Mouse (Mus musculus) heart, embryonic 10.5 days (tissue): ENCODE measurements around the gene Gm10160. TPM values are rescaled to one million over a fixed set of nuclear protein-coding genes. Genes with fewer than 3 reads are reported as not detected.
"Not testable (repeated sequence)": the region's sequence is repeated elsewhere in the genome, so short reads cannot be mapped to it uniquely, and the experiment has no call there.

Experiments used
- DNase-seq: peaks from one replicate; pipeline ENCODE4 v3.0.0-alpha.2; 2017; ENCODE audit warnings: low spot score
- H3K27ac ChIP-seq: fragments of 300-500 bp; sonication (generic); 2 replicates; pipeline ENCODE4 v1.5.1; 2016; ENCODE audit warnings: mild to moderate bottlenecking
- H3K27me3 ChIP-seq: fragments of 300-500 bp; sonication (generic); 2 replicates; pipeline ENCODE4 v1.6.1; 2016; ENCODE audit warnings: mild to moderate bottlenecking; ENCODE audit not compliant: poor library complexity, insufficient read depth, severe bottlenecking
- H3K36me3 ChIP-seq: fragments of 300-500 bp; sonication (generic); 2 replicates; pipeline ENCODE4 v1.6.1; 2016; ENCODE audit warnings: mild to moderate bottlenecking, moderate library complexity
- H3K4me1 ChIP-seq: fragments of 300-500 bp; sonication (generic); 2 replicates; pipeline ENCODE4 v1.6.1; 2016; ENCODE audit warnings: mild to moderate bottlenecking
- H3K4me3 ChIP-seq: fragments of 300-500 bp; sonication (generic); 2 replicates; pipeline ENCODE4 v1.5.1; 2016; ENCODE audit warnings: mild to moderate bottlenecking, moderate library complexity
- H3K9me3 ChIP-seq: fragments of 300-500 bp; sonication (generic); 2 replicates; pipeline ENCODE4 v1.6.1; 2016; ENCODE audit warnings: mild to moderate bottlenecking, moderate library complexity
- WGBS: fragments of 180-500 bp; shearing (Covaris S2); methylation state at CpG from one replicate; pipeline ENCODE4 v1.1.7; 2016; 5-methylcytosine and 5-hydroxymethylcytosine counted together
- polyA plus RNA-seq: library from polyadenylated mRNA; unstranded; fragments of >200 nt; fragmentation: Nextera tagmentation; extraction: Ambion mirVana; gene quantifications from 2 replicates; pipeline ENCODE4 v1.2.1, GENCODE M21; 2016

Gene Gm10160
- polyA plus RNA-seq, 1 experiment from 2014 or later = not detected

- H3K9me3 ChIP-seq = no peaks in the 10 kb centered on the region
Measured at GRCm38 (mm10) chr7:81839746-81840145, 15.8 kb downstream of the Gm10160 start.

GRCm38 (mm10) chr7:81837771-81838170 lies 17.8 kb downstream of the Gm10160 start:
- not testable (repeated sequence) for H3K36me3 ChIP-seq, H3K27me3 ChIP-seq, DNase-seq, H3K9me3 ChIP-seq, H3K27ac ChIP-seq, H3K4me3 ChIP-seq
- peaks cover 12% of the 10 kb centered on the region; the same call in 1 of the 2 replicates for H3K4me1 ChIP-seq
- 84% methylated on average over 5 of the region's 5 CpGs for WGBS

More at GRCm38 (mm10) chr7:81839746-81840145, 15.8 kb downstream of the Gm10160 start:
- 64% methylated on average over 6 of the region's 6 CpGs for WGBS
- Histone ChIP-seq H3K36me3 (no peaks in the 10 kb centered on the region), H3K4me1 (peaks cover 12% of the 10 kb centered on the region; the same call in 1 of the 2 replicates), H3K4me3 (no peak overlapping the region), H3K27me3 (no peaks in the 10 kb centered on the region), H3K27ac (no peak overlapping the region)
- DNase-seq = no peak

- WGBS = 88% methylated on average over 5 of the region's 5 CpGs
- Histone ChIP-seq H3K36me3 (no peaks in the 10 kb centered on the region), H3K27me3 (no peaks in the 10 kb centered on the region), H3K27ac (no peak overlapping the region), H3K9me3 (no peaks in the 10 kb centered on the region), H3K4me3 (no peak overlapping the region), H3K4me1 (peaks cover 2% of the 10 kb centered on the region; the same call in 1 of the 2 replicates)
- DNase-seq = no peak
Measured at GRCm38 (mm10) chr7:81835430-81835829, 20.2 kb downstream of the Gm10160 start.

GRCm38 (mm10) chr7:81834847-81835246 lies 20.7 kb downstream of the Gm10160 start:
- no peaks in the 10 kb centered on the region for H3K9me3 ChIP-seq
- H3K27ac ChIP-seq = no peak overlapping the region
- no peak overlapping the region for H3K4me3 ChIP-seq
- DNase-seq = no peak
- H3K36me3 ChIP-seq = no peaks in the 10 kb centered on the region
- no peaks in the 10 kb centered on the region for H3K27me3 ChIP-seq
- H3K4me1 ChIP-seq = peaks cover 4% of the 10 kb centered on the region

GRCm38 (mm10) chr7:81829379-81829894 lies 26.2 kb downstream of the Gm10160 start, which contains the start of gene Btbd1:
Gene Btbd1 (minus strand): TSS chr7:81829431.
- peak within 1 kb of the TSS; percentile 98 for H3K27ac ChIP-seq
- no peaks in the 10 kb centered on the region for H3K27me3 ChIP-seq
- H3K4me1 ChIP-seq = peaks cover 41% of the 10 kb centered on the region
- 2% methylated on average over 49 of the region's 58 CpGs for WGBS
- DNase-seq = peak; percentile 86
- H3K4me3 ChIP-seq = peak within 1 kb of the TSS; percentile 87
- H3K9me3 ChIP-seq = no peaks in the 10 kb centered on the region
- H3K36me3 ChIP-seq = no peaks in the 10 kb centered on the region

GRCm38 (mm10) chr7:81828681-81829378 lies 26.8 kb downstream of the Gm10160 start:
- WGBS = under 1% methylated on average over 83 of the region's 91 CpGs
- peak overlapping the region; percentile 87 for H3K4me3 ChIP-seq
- peak overlapping the region; percentile 98 for H3K27ac ChIP-seq
- no peaks in the 10 kb centered on the region for H3K36me3 ChIP-seq
- H3K4me1 ChIP-seq = peaks cover 45% of the 10 kb centered on the region
- no peaks in the 10 kb centered on the region for H3K9me3 ChIP-seq
- peak; percentile 80 for DNase-seq
- H3K27me3 ChIP-seq = no peaks in the 10 kb centered on the region

- Histone ChIP-seq H3K4me3 (peak overlapping the region; percentile 87), H3K27me3 (no peaks in the 10 kb centered on the region), H3K4me1 (peaks cover 45% of the 10 kb centered on the region), H3K27ac (peak overlapping the region; percentile 98), H3K9me3 (no peaks in the 10 kb centered on the region), H3K36me3 (no peaks in the 10 kb centered on the region)
- WGBS = 28% methylated on average over 17 of the region's 17 CpGs
- DNase-seq = no peak
Measured at GRCm38 (mm10) chr7:81827806-81828667, 27.6 kb downstream of the Gm10160 start.

GRCm38 (mm10) chr7:81825381-81825780 lies 30.2 kb downstream of the Gm10160 start:
- no peaks in the 10 kb centered on the region for H3K27me3 ChIP-seq
- WGBS = 45% methylated on average over 3 of the region's 3 CpGs
- peaks cover 45% of the 10 kb centered on the region for H3K4me1 ChIP-seq
- H3K9me3 ChIP-seq = no peaks in the 10 kb centered on the region
- no peak for DNase-seq
- H3K4me3 ChIP-seq = peak overlapping the region; percentile 12; the same call in 1 of the 2 replicates
- no peak overlapping the region for H3K27ac ChIP-seq
- no peaks in the 10 kb centered on the region for H3K36me3 ChIP-seq

- no peak overlapping the region for H3K4me3 ChIP-seq
- WGBS = 74% methylated on average over 3 of the region's 3 CpGs
Measured at GRCm38 (mm10) chr7:81824906-81825305, 30.7 kb downstream of the Gm10160 start.

GRCm38 (mm10) chr7:81806067-81806466 lies 49.5 kb downstream of the Gm10160 start:
- Histone ChIP-seq H3K4me1 (peaks cover 6% of the 10 kb centered on the region; the same call in 1 of the 2 replicates), H3K4me3 (no peak overlapping the region), H3K27ac (no peak overlapping the region), H3K9me3 (no peaks in the 10 kb centered on the region), H3K36me3 (peaks cover 42% of the 10 kb centered on the region), H3K27me3 (no peaks in the 10 kb centered on the region)
- 49% methylated on average over 5 of the region's 5 CpGs for WGBS
- DNase-seq = no peak

More at GRCm38 (mm10) chr7:81824906-81825305, 30.7 kb downstream of the Gm10160 start:
- Histone ChIP-seq H3K9me3 (no peaks in the 10 kb centered on the region), H3K27ac (no peak overlapping the region), H3K4me1 (peaks cover 41% of the 10 kb centered on the region), H3K36me3 (no peaks in the 10 kb centered on the region), H3K27me3 (no peaks in the 10 kb centered on the region)
- DNase-seq = no peak
